Mouse (Mus musculus) cerebellum, adult 11-12 months (tissue): Measurements from ENCODE around the gene Gm43518.

Experiments used
- DNase-seq: peaks from one replicate; pipeline ENCODE4 v3.0.0; 2022

Gene Gm43518

DNA sequence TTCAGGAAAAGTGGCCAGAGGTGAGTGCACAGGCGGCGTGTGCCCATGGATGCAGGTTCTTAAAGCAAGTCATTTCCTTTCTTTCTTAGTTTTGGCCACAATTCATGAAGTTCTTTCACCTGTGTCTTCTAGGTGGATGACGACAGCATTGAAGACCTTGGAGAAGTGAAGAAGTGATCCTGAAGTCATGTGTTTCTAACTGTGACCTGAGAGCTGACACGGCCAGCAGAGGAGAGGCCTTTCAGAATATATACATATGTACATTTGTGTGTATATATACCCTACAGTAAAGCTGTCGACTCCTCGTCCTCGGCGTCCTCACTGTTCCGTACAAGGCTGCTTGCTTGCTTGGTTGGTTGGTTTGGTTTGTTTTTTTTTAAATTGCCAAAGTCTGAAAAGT is at the start of gene Gm43518:
Gene Gm43518, plus strand, starts transcription at position 301 of the 400 bp plus-strand sequence.
- no peak for DNase-seq

DNA sequence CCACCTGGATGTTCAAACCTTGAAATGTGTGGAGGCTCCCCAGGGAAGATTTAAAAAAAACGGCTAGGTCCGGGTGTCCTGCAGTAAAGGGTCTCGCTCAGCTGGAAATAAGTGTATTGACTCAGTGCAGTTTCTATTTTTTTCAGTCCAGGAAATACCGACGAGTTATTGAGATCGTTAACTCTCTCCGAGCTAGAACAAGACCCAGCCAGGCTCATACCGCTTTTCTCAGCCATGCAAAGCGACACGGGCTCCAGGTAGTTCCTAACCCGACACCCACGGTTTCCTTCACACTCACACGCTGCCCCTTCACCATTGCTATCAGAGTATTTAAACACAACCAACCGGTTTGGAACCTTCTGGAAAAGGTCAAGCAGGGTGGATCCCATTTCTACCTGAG is 49.2 kb upstream of the Gm43518 start:
- DNase-seq = no peak

DNA sequence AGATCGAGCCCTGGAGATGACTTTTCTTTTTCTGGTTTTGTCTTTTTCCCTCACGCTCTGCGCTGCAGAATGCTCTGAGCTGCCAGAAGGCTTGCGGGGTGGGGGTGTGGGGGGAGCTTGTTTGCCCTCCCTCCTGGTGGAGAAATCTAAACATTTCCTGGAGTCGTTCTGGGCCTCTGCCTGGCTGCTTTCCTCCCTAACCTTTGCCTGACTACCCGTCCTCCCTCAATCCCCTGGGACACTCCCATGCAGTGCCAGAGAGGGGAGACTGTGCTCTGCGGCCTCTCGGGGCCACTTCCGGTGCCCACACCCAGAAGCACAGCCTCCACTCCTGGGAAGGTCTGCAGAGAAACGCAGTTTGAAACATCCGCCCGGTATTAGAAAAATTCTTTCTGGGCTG is 47.3 kb upstream of the Gm43518 start, which contains the start of gene Hcar1:
Gene Hcar1, minus strand, starts transcription at position 93 of the 400 bp plus-strand sequence.
- no peak for DNase-seq

DNA sequence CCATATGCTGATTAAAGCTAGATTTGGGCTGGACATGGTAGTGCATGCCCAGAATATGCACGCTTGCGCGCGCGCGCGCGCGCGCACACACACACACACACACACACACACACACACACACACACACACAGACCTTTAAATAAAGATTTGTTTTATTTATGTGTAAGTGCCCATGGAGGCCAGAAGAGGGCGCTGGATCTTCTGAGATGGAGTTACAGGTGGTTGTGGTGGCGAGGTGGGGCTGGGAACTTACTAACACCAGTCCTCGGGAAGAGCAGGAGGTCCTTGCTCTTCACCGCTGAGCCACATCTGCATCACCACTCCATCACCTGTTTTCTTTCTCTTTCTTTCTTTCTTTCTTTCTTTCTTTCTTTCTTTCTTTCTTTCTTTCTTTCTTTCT is 46.4 kb upstream of the Gm43518 start:
- DNase-seq = no peak

DNA sequence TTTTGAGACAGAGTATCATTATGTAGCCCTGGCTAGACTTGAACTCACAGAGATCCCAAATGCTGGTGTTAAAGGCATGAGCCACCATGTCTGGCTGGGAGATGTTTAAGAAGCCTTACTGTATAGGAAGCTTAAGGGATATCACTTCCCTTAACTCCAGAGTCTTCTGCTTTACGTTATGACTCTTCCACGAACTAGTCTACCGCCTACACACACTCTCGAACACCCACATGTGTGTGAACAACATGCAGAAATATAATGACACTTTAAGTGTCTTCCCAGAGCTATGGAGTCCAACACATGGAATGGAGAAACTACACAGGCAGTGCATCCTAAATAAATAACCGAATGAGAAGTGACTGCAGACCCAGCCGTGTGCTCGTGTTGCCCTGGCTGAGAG is 43.3 kb upstream of the Gm43518 start:
- DNase-seq = no peak

DNA sequence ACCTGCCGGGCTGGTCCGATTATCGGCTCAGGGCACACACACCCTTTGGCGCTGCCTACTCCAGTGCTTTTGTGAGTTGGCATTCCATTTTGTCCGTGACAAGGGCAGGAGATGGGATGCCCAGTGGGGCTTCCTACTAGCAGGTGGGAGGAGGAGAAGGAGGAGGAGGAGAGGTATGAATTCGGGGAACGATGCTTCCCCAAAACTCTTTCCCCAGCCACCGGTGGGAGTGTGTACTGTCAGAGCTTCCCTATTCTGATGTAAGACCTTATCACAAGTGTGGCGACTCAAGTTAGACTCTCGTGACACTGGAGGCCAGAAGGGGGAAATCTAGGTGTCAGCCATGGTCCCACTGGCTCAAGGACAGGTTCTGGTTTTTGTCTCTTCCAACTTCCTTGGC is 42.9 kb upstream of the Gm43518 start:
- no peak for DNase-seq

DNA sequence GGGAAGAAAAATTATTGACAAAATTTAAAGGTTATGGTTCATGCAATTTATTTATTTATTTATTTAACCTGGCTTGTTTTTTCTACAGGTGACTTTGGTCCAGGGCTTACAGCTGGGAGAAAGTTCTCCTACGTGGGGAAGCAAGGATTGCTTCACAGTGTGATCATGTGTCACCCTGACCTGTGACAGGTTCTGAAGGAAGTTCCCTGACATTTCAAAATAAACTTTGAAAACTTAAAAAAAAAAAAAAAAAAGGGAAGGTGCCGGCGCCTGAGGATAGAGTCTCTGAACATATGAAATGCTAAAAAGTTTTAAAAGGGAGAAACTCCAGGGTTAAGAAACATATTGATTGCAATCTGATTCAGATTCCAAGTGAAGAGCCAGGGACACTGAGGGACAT is 40.9 kb upstream of the Gm43518 start:
- no peak for DNase-seq

DNA sequence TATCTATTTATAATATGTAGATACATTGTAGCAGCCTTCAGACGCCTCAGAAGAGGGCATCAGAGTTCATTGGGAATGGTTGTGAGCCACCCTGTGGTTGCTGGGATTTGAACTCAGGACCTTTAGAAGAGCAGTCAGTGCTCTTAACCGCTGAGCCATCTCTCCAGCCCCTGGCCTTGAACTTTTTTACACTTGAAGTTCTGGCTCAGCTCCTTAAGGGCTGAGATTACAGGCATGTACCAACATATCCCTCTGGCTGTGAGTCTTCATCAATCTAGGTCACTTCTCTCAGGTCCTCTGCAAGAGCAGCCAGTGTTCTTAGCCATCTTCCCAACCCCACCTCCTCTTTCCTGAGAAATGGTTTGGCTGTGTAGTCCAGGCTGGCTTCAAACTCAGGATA is 36.9 kb upstream of the Gm43518 start:
- no peak for DNase-seq

DNA sequence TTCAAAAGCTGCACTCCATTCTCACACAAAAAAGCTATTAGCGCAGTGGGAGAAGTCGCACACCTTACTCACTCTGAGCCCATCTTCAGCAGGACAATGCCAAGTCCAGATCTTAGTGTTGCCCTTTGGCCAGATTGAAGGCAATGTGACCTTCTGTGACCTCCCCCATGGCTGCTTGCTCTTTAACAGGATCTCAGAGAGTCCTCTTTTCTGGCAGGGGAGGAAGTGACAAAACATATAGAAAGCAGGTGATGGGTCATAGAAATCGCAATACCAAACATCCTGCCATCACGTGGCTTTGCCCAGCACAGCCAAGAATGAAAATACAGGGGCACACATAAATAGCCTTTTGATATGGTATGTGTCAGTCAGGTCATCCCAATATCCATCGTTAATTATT is 36.2 kb upstream of the Gm43518 start:
- DNase-seq = no peak

DNA sequence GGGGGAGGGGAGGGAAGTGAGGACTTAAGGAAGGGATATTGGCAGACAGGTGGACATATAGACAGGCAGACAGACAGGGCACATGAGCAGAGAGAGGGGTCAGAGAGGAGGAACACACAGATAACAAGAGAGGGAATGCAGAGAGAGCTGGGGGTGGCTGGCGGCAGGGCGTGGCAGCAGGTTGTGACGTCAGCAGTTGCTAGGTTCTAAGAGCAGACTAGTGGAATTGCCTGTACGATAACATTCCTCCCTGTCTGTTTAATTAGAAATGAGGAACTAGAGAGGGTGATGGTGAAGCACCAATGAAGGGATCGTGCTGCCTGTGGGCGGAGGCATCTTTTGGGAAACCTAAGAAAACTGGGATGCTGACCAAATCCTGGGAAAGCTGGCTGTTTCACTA is 35.5 kb upstream of the Gm43518 start:
- no peak for DNase-seq

DNA sequence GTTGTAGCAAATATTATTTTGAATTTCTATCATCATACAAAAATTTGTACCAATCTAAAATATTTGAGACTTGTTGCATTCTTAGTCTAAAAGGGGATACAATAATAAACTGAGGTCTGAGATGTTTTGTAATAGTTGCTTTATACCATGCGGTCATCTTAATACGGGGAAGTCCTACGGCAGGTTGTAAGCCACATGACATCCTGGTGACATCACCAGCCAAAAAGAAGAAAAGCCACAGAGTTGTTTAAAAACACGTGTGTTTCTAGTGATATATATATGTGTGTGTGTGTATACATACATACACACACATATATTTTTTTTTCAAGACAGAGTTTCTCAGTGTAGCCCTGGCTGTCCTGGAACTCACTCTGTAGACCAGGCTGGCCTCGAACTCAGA is 33.7 kb upstream of the Gm43518 start:
- DNase-seq = no peak

DNA sequence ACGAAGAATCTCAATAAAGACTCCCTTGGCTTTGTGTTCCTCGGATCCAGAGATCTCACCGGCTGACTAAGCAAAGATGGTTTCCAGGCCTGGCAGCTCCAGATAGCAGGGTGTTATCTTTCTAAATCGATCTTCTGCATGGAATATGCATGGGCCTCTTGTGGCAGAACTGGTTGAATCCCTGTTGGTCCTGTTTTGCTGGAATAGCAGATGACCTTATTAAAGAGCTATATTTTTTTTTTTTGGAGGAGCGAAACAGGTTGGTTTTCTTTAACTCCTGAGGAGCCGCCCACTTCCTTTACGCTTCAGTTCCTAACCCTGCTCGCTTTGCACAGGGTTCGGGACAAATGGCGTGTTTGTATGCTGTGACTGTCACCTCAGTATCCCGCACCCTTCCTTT is 30.8 kb upstream of the Gm43518 start:
- no peak for DNase-seq

DNA sequence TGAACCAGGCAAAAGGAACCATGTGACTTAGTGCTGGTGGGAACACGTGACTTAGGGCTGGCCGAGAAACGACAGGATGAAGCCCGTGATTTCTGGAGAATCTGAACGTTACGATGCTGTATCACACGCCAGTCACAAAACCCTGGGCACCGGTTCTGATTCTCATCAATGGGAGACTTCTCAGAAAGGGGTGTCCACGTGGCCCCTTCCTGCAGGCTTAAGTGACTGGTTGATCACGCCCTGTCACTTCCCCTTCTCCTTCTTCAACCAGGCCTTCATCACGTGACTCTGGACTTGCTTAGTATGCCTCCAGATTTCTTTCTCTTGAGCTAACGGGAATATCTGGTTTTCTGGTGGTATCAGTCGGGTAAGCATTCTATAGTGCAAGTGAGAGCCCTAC is 29.9 kb upstream of the Gm43518 start:
- DNase-seq = no peak

DNA sequence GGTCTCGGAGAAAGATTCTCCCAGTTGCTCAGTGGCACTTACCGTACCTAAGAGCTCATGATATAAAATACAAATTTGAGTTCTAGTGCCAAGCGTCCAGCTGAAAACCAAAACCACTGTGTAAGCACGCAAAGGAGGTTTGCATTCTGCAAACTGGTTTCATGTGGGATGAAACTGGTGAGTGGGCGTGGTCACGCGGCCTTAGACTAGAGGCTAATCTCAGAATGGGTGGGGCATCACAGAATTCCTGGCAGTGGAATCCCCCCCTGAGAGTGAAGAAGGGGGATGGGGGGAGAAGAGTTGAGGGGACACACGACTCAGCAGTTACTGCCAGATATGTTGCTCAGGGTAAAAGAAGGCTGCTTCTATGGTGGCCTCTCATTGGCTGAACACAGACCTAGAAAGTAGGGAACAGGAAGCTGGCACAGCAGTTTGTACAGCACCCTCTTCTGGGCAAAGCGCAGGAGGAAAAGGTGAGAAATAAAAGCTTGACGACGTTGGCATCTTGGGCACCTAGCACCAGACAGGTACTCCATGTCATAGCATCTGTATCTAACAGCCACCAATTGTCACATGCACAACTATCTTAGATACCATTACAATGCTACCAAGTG is 23.1 kb upstream of the Gm43518 start:
- DNase-seq = peak; percentile 15

DNA sequence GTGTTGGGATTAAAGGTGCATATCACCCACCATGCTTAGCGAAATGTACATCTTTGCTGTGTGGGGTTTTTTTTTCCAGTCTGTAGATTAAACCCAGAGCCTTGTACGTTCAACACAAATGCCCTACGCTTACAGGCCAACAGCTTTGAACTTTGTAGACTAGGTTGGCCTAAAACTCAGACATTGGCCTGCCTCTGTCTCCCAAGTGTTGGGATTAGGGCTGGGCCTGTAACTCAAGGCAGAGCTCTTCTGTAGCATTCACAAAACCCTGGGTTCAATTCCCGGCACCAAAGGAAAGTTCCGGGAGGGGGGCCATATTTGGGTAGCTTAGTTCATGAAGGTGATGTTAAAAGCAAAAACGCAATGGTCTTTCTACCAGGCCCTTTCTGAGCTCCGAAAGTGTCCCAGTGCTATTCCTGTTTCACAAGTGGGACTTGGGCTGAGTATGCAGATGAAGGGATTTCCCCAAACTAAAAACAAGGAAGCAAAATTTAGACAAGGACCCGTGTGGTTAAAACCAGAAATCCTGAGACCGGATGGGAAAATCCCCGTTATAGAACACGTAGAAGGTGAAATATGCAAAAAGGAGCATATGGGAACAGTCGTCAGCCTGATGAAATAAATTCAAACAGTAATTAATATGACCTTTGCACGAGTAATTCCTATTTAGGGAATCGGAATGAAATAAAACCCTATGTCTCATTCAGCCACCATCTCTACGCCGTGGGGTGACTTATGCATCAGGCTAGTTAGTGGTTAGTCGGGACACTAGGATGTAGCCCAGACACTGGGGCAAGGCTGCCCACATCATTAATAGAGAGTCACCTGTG is 20.9 kb upstream of the Gm43518 start:
- peak; percentile 36 for DNase-seq

DNA sequence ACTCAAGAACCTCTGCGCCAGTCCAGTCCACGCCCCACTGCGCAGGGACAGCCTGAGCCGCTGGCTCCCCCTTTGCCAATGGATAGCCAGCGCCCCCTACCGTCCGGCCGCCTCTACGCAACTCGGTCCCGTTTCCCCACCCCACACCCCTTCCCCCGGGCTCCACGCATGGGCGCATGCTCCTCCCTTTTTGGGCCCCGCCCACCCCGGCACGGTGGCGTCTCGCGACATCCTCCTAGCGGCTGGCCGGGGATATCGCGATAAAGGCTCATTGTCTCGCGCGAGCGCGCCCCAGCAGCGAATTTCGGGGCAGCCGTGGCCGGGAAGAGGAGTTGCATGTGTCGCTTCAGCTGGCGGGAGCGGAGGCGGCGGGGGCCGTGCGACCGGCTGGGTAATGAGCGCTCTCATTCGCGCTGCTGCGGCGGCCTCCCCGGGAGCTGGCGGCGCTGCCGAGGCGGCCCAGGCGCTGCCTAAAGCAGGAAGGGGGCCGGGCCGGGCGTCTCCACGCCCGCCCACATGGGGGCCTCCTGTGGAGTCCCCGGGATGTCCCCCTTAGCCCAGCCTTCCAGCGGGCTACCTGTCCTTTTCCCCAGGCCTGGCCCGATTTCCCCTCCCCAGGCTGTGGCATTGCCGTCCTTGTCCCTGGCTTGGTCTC is 20.1 kb upstream of the Gm43518 start, which contains the start of gene Denr:
Gene Denr, plus strand, starts transcription at position 200 of the 655 bp plus-strand sequence.
- DNase-seq = peak; percentile 98

DNA sequence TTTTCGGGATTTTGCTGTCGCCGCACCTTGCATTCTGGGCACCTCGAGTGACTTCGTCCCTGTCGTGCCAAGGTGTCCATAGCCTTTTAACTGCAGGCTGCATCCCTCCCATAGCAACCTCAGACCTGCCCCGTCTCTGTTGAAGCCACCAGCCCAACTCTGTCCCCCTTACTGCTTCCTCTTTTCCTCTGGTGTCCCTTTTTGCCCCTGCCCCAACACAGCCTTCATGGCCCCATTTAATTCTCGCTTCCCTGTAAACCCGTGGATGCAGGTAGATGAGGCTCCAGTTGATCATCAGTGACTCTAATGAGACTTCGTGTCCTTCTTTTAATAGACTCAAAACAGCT is 19.6 kb upstream of the Gm43518 start:
- no peak for DNase-seq

DNA sequence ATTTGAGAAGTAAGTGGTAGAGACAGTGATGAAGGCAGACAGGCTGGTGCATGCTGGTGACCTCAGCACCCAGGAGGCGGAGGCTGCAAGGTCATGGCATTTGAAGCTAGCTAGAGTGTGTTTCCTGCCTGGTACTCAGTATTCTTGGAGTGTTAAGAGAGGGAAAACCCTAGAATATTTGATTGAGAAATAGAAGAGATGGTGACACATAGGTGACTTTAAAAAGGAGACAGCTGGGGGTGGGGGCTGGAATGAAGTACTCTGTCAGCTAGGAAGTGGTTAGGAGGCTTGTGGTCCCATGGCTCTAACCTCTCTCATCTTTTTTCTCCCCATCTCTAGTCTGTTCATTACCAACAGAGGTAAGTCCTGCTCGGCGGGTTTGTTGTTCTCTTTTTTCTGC is 12.4 kb upstream of the Gm43518 start:
- DNase-seq = no peak

DNA sequence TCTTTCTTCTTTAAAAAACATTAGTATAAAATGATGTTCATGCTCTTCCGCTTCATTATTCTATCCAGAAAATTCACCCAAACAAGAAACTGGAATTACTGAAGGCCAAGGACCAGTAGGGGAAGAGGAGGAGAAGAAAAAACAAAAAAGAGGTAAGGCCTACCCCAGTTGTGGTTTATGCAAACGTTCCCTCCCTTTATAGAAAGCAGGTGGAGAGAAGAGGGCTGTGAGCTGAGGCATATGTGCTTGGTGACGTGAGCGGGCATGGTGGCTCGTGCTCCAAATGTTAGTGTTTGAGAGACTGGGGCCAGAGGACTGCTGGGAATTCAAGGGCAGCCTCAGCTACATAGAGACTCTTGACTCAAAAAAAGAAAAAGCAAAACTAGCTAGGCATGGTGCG is 5.1 kb upstream of the Gm43518 start:
- DNase-seq = no peak

DNA sequence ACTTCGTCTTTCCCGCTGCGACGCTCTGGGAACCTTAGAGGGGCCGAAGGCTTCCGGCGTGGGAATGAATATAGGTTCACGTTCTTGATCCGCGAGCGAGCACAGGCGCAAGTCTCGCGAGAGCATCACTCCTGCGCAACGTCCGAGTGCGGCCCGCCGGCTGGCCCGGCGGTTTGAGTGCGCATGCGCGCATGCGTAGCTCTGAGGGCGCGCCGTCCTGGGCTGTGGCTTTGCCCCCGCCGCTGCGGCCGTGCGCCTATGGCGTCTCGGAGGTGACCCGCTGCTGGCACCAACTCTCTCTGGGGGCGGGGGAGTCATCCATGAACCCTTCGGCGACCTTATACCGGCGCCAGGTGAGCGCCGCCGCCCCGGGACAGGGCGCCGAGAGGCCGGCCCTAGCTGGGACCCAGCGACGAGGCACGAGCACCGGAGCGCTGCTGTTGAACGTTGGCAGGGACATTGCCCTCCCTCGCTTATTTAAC is 3.3 kb downstream of the Gm43518 start, which contains the start of gene Ccdc62:
Gene Ccdc62, plus strand, starts transcription at position 172 of the 482 bp plus-strand sequence.
- DNase-seq = peak; percentile 96

DNA sequence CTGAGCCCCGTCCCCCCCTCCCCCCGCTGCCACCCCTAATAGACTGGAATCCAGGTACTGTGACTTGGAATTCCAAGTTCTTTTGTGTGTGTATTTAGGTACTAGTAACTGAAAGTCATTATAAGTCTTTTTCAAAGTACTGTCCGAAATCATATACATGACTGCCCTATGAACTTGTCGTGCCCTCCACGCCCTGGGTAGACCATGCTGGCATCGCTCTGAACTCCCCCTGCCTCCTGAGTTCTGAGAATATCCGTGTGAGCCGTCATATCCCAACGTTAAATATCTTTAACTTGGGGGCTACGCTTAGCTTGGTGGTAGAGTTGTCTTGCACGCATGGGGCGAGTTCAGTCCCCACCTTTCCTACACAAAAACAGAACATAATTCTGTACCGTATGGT is 3.9 kb downstream of the Gm43518 start:
- DNase-seq = no peak

DNA sequence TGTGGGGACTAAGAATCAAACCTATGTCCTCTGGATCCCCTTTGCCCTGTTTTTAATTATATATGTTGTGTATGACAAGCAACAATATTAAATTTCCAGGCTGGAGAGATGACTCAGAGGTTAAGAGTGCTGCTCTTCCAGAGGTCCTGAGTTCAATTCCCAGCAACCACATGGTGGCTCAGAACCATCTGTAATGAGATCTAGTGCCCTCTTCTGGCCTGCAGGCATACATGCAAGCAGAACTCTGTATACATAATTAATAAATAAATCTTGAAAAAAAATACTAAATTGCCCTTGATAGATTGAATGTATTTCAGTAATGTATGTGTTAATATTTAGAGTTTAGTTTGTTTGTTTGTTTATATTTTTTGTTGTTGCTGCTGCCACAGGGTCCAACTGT is 5.7 kb downstream of the Gm43518 start:
- DNase-seq = no peak

DNA sequence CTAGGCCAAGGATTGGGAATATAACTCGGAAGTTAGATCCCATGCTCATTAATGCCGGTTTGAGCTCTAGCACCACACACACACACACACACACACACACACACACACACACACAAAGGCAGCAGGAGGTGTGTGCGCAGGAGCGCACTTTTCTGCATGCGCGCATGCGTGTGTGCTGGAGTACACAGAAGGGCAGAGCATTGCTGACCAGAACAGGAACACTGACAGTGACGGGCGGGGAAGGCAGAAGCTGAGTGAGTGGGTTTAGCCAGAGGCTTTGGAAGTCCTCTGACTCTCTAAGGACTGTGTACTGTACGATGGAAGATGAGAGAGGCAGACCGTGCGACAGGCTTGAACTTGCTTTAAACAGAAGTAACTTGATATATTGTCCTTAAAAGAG is 6.3 kb downstream of the Gm43518 start:
- DNase-seq = no peak
